Mouse (Mus musculus): ENCODE data around the gene Ddx51.

Gene Ddx51

GRCm38 (mm10) chr5:110659682-110660081, 6.4 kb downstream of the Ddx51 start:
- no peak for DNase-seq (ENCODE audit: low spot score in 2 of 2)

GRCm38 (mm10) chr5:110664041-110664440, 10.8 kb downstream of the Ddx51 start:
- DNase-seq (ENCODE audit: low spot score in 2 of 2), result no peak

- no peak for DNase-seq (ENCODE audit: low spot score in 2 of 2)
Observed at GRCm38 (mm10) chr5:110664750-110665269, 11.6 kb downstream of the Ddx51 start.

- no peak for DNase-seq (ENCODE audit: low spot score in 2 of 2)
Observed at GRCm38 (mm10) chr5:110665486-110666121, 12.4 kb downstream of the Ddx51 start.

- no peak for DNase-seq (ENCODE audit: low spot score in 2 of 2)
Observed at GRCm38 (mm10) chr5:110682041-110682440, 28.8 kb downstream of the Ddx51 start.

GRCm38 (mm10) chr5:110698617-110699016, 45.4 kb downstream of the Ddx51 start:
- DNase-seq (ENCODE audit: low spot score in 2 of 2), result no peak

- DNase-seq (ENCODE audit: low spot score in 2 of 2), result no peak
Observed at GRCm38 (mm10) chr5:110704004-110704403, 50.8 kb downstream of the Ddx51 start.

- no peak for DNase-seq (ENCODE audit: low spot score in 2 of 2)
Observed at GRCm38 (mm10) chr5:110709256-110709655, 56.0 kb downstream of the Ddx51 start.

All from right cerebral cortex, postnatal 36 days (tissue).